Mouse (Mus musculus) splenic B cell, adult 2 months (primary cell): ENCODE measurements around the gene Tcf7l2.
A peak's percentile ranks its signal among the peaks of the same experiment; 100 is the strongest.

ENCODE experiments used
- DNase-seq: peaks from one replicate; pipeline ENCODE4 v3.0.0-alpha.2; 2011; ENCODE audit warnings: low read depth, low spot score
- H3K27me3 ChIP-seq: 2 replicates; pipeline ENCODE4 v1.6.1; 2012; ENCODE audit warnings: mild to moderate bottlenecking, low read length, moderate library complexity, mixed read lengths; ENCODE audit not compliant: control insufficient read depth, poor library complexity, insufficient read depth, severe bottlenecking
- H3K36me3 ChIP-seq: 2 replicates; pipeline ENCODE4 v1.6.1; 2012; ENCODE audit warnings: mild to moderate bottlenecking, low read length, moderate library complexity, mixed read lengths; ENCODE audit not compliant: control insufficient read depth, poor library complexity, insufficient read depth, severe bottlenecking

Gene Tcf7l2

GRCm38 (mm10) chr19:55741439-55741928, at the start of gene Tcf7l2:
Tcf7l2 (plus strand) TSS chr19:55741820.
- DNase-seq = peak; percentile 85
- Histone ChIP-seq H3K27me3 (peaks cover 2% of the 10 kb centered on the region), H3K36me3 (no peaks in the 10 kb centered on the region)

GRCm38 (mm10) chr19:55694651-55695050, 47.0 kb upstream of the Tcf7l2 start:
- Histone ChIP-seq H3K36me3 (no peaks in the 10 kb centered on the region), H3K27me3 (no peaks in the 10 kb centered on the region)
- DNase-seq = no peak

- Histone ChIP-seq H3K27me3 (no peaks in the 10 kb centered on the region), H3K36me3 (no peaks in the 10 kb centered on the region)
- DNase-seq = no peak
Observed at GRCm38 (mm10) chr19:55695418-55695817, 46.2 kb upstream of the Tcf7l2 start.

GRCm38 (mm10) chr19:55698892-55699291, 42.7 kb upstream of the Tcf7l2 start:
- DNase-seq = no peak
- no peaks in the 10 kb centered on the region for H3K36me3 ChIP-seq
- no peaks in the 10 kb centered on the region for H3K27me3 ChIP-seq

- DNase-seq = no peak
- Histone ChIP-seq H3K36me3 (no peaks in the 10 kb centered on the region), H3K27me3 (no peaks in the 10 kb centered on the region)
Observed at GRCm38 (mm10) chr19:55700214-55700568, 41.4 kb upstream of the Tcf7l2 start.

GRCm38 (mm10) chr19:55700569-55701282, 40.9 kb upstream of the Tcf7l2 start:
- no peak for DNase-seq

GRCm38 (mm10) chr19:55701283-55701633, 40.4 kb upstream of the Tcf7l2 start:
- no peaks in the 10 kb centered on the region for H3K36me3 ChIP-seq
- no peak for DNase-seq
- no peaks in the 10 kb centered on the region for H3K27me3 ChIP-seq

More at GRCm38 (mm10) chr19:55700569-55701282, 40.9 kb upstream of the Tcf7l2 start:
- no peaks in the 10 kb centered on the region for H3K27me3 ChIP-seq
- no peaks in the 10 kb centered on the region for H3K36me3 ChIP-seq

- DNase-seq = no peak
- Histone ChIP-seq H3K36me3 (no peaks in the 10 kb centered on the region), H3K27me3 (no peaks in the 10 kb centered on the region)
Observed at GRCm38 (mm10) chr19:55702081-55702480, 39.5 kb upstream of the Tcf7l2 start.

GRCm38 (mm10) chr19:55702716-55703115, 38.9 kb upstream of the Tcf7l2 start:
- no peak for DNase-seq
- no peaks in the 10 kb centered on the region for H3K36me3 ChIP-seq
- H3K27me3 ChIP-seq = no peaks in the 10 kb centered on the region

GRCm38 (mm10) chr19:55704071-55704470, 37.5 kb upstream of the Tcf7l2 start:
- DNase-seq = no peak
- no peaks in the 10 kb centered on the region for H3K27me3 ChIP-seq
- no peaks in the 10 kb centered on the region for H3K36me3 ChIP-seq

- DNase-seq = no peak
- no peaks in the 10 kb centered on the region for H3K36me3 ChIP-seq
- H3K27me3 ChIP-seq = no peaks in the 10 kb centered on the region
Observed at GRCm38 (mm10) chr19:55706300-55706699, 35.3 kb upstream of the Tcf7l2 start.

GRCm38 (mm10) chr19:55706806-55707205, 34.8 kb upstream of the Tcf7l2 start:
- H3K36me3 ChIP-seq = no peaks in the 10 kb centered on the region
- no peaks in the 10 kb centered on the region for H3K27me3 ChIP-seq
- DNase-seq = no peak

GRCm38 (mm10) chr19:55708031-55708554, 33.5 kb upstream of the Tcf7l2 start:
- no peak for DNase-seq
- no peaks in the 10 kb centered on the region for H3K36me3 ChIP-seq
- no peaks in the 10 kb centered on the region for H3K27me3 ChIP-seq

GRCm38 (mm10) chr19:55710841-55711240, 30.8 kb upstream of the Tcf7l2 start:
- H3K36me3 ChIP-seq = no peaks in the 10 kb centered on the region
- H3K27me3 ChIP-seq = no peaks in the 10 kb centered on the region
- no peak for DNase-seq

- no peak for DNase-seq
- no peaks in the 10 kb centered on the region for H3K36me3 ChIP-seq
- no peaks in the 10 kb centered on the region for H3K27me3 ChIP-seq
Observed at GRCm38 (mm10) chr19:55711701-55712100, 29.9 kb upstream of the Tcf7l2 start.

- DNase-seq = no peak
- no peaks in the 10 kb centered on the region for H3K36me3 ChIP-seq
- no peaks in the 10 kb centered on the region for H3K27me3 ChIP-seq
Observed at GRCm38 (mm10) chr19:55712678-55713077, 28.9 kb upstream of the Tcf7l2 start.
